ENCODE assay signal across 21 mouse cellular contexts in genomic region chr16:45819911-45820310, GRCm38 (mm10).
"Had no signal": no experiment of that assay in that cellular context is flagged by ENCODE, and none has a peak within 500 bp of the region (broad histone marks: within the 10 kb centered on the region; RNA-seq: fewer than 3 reads in every experiment).

No protein-coding gene starts in this region.

- H3K4me1 ChIP-seq: midbrain, embryonic 10.5 days; midbrain, embryonic 12.5 days; neural tube, embryonic 13.5 days; neural tube, embryonic 15.5 days had no signal

- ATAC-seq: liver, postnatal 0 days; lung, postnatal 0 days; midbrain, embryonic 16.5 days had no signal

- H3K4me2 ChIP-seq: lung, embryonic 15.5 days; midbrain, embryonic 12.5 days; neural tube, embryonic 13.5 days; neural tube, embryonic 15.5 days; stomach, embryonic 15.5 days had no signal

- H3K27me3 ChIP-seq: lung, embryonic 15.5 days; midbrain, embryonic 12.5 days; neural tube, embryonic 13.5 days; neural tube, embryonic 15.5 days; stomach, embryonic 15.5 days had no signal

- H3K27ac ChIP-seq: lung, embryonic 15.5 days; macrophage; midbrain, embryonic 10.5 days; midbrain, embryonic 12.5 days; neural tube, embryonic 13.5 days; neural tube, embryonic 15.5 days; stomach, embryonic 15.5 days; stomach, postnatal 0 days had no signal

- DNase-seq: liver, postnatal 0 days; lung, adult 2 months; lung, postnatal 14 days; lung, postnatal 36 days; midbrain, embryonic 14.5 days; retina, postnatal 1 day; right cerebral cortex, adult 18-20 months; thymus, adult 2 months; thymus, postnatal 25 days; thymus, postnatal 4 days had no signal

- H3K9me3 ChIP-seq: lung, embryonic 15.5 days; midbrain, embryonic 10.5 days; midbrain, embryonic 12.5 days; neural tube, embryonic 13.5 days; neural tube, embryonic 15.5 days; stomach, embryonic 15.5 days had no signal

- H3K9ac ChIP-seq: liver, postnatal 0 days; lung, embryonic 15.5 days; midbrain, embryonic 12.5 days; neural tube, embryonic 13.5 days; neural tube, embryonic 15.5 days; stomach, embryonic 15.5 days had no signal

- H3K4me3 ChIP-seq: lung, embryonic 15.5 days; midbrain, embryonic 10.5 days; midbrain, embryonic 12.5 days; myocyte; neural tube, embryonic 13.5 days; neural tube, embryonic 15.5 days; stomach, embryonic 15.5 days had no signal

- H3K36me3 ChIP-seq: neural tube, embryonic 15.5 days; stomach, embryonic 15.5 days had no signal
